ENCODE assay signal across 22 mouse cellular contexts in genomic region chr1:72291925-72292324, GRCm38 (mm10). TPM values are rescaled to one million over a fixed set of nuclear protein-coding genes. Genes with fewer than 3 reads are reported as not detected.
DNase-seq lines count a peak whose midpoint lies in the region; ATAC-seq and TF ChIP-seq lines count a peak whose summit lies in the region.
"Had no signal": no experiment of that assay in that cellular context is flagged by ENCODE, and none has a peak within 500 bp of the region (broad histone marks: within the 10 kb centered on the region; RNA-seq: fewer than 3 reads in every experiment).

No protein-coding gene starts in this region.

- H3K27me3 ChIP-seq in kidney, adult 2 months (replicated peaks; ENCODE audit: control insufficient read depth, insufficient read depth, low read length), result no peaks in the 10 kb centered on the region
- H3K27me3 ChIP-seq in midbrain, embryonic 11.5 days (ENCODE audit: control insufficient read depth, insufficient read depth, low read length), result no peaks in the 10 kb centered on the region
- H3K27me3 ChIP-seq in midbrain, embryonic 16.5 days (ENCODE audit: control insufficient read depth, insufficient read depth, low read depth, low read length), result no peaks in the 10 kb centered on the region
- H3K27me3 ChIP-seq in lung, postnatal 0 days (replicated peaks; ENCODE audit: insufficient read depth, low read length), result no peaks in the 10 kb centered on the region
- H3K27me3 ChIP-seq: Patski had no signal

- no peaks in the 10 kb centered on the region for H3K9me3 ChIP-seq in midbrain, embryonic 11.5 days (ENCODE audit: control insufficient read depth, low read length)
- no peaks in the 10 kb centered on the region for H3K9me3 ChIP-seq in midbrain, embryonic 16.5 days (replicated peaks; ENCODE audit: control insufficient read depth, low read length, poor library complexity, severe bottlenecking)
- H3K9me3 ChIP-seq in lung, postnatal 0 days (ENCODE audit: low read length), result no peaks in the 10 kb centered on the region
- H3K9me3 ChIP-seq: G1E had no signal

- no peak for DNase-seq in kidney, adult 2 months
- DNase-seq in kidney, postnatal 36 days, result no peak
- peak; percentile 4 for DNase-seq in midbrain, embryonic 11.5 days (ENCODE audit: low spot score, missing footprints)
- peak; percentile 92 for DNase-seq in fat pad, adult 2 months (ENCODE audit: extremely low read depth, low read depth, low spot score)
- DNase-seq in gonadal fat pad, adult 2 months (ENCODE audit: low read depth), result peak; percentile 95
- DNase-seq in lung, postnatal 0 days (ENCODE audit: low spot score), result no peak
- no peak for DNase-seq in left cerebral cortex, postnatal 4 days
- DNase-seq: adrenal gland, adult 2 months; adrenal gland, adult 8-10 months; adrenal gland, postnatal 10 days; adrenal gland, postnatal 14 days; adrenal gland, postnatal 25 days; adrenal gland, postnatal 36 days; B cell, adult 2 months; cerebellum, adult 11 months; cerebellum, adult 11-12 months had no signal

- intact Hi-C loops in left cerebral cortex, postnatal 4 days (cut with DNase I), result no loop called here

- no peak for TF ChIP-seq CTCF in kidney, adult 2 months (conservative IDR thresholded peaks at IDR 0.05; ENCODE audit: insufficient read depth, insufficient read length, low read depth, low read length)
- TF ChIP-seq CTCF in lung, postnatal 0 days (IDR thresholded peaks at IDR 0.05), result no peak

- H3K27ac ChIP-seq in kidney, adult 2 months (ENCODE audit: insufficient read depth, low read depth, low read length), result peak overlapping the region; percentile 91
- no peak overlapping the region for H3K27ac ChIP-seq in midbrain, embryonic 11.5 days (ENCODE audit: low read depth, low read length)
- no peak overlapping the region for H3K27ac ChIP-seq in midbrain, embryonic 16.5 days (ENCODE audit: low read length)
- H3K27ac ChIP-seq in lung, postnatal 0 days (ENCODE audit: low read length), result no peak overlapping the region

- ATAC-seq in midbrain, embryonic 11.5 days (ENCODE audit: low FRiP score), result no peak
- ATAC-seq in midbrain, embryonic 16.5 days, result no peak
- ATAC-seq in lung, postnatal 0 days, result no peak
- ATAC-seq: activated CD4-positive, CD25-positive, alpha-beta regulatory T cell, adult 4 months; CD4-positive, CD25-positive, alpha-beta regulatory T cell, adult 4 months; Patski had no signal

- H3K4me1 ChIP-seq in kidney, adult 2 months (ENCODE audit: control insufficient read depth, insufficient read depth, low read length), result peaks cover 33% of the 10 kb centered on the region; the same call in 1 of the 2 replicates
- peaks cover 5% of the 10 kb centered on the region; the same call in 1 of the 2 replicates for H3K4me1 ChIP-seq in midbrain, embryonic 11.5 days (ENCODE audit: control insufficient read depth, insufficient read depth, low read length)
- peaks cover 7% of the 10 kb centered on the region for H3K4me1 ChIP-seq in midbrain, embryonic 16.5 days (ENCODE audit: control insufficient read depth, insufficient read depth, low read length)
- H3K4me1 ChIP-seq in lung, postnatal 0 days (ENCODE audit: insufficient read depth, low read depth, low read length), result no peaks in the 10 kb centered on the region

- H3K36me3 ChIP-seq in kidney, adult 2 months (ENCODE audit: control insufficient read depth, insufficient read depth, low read length), result no peaks in the 10 kb centered on the region
- no peaks in the 10 kb centered on the region for H3K36me3 ChIP-seq in midbrain, embryonic 11.5 days (ENCODE audit: control insufficient read depth, insufficient read depth, low read length)
- H3K36me3 ChIP-seq in midbrain, embryonic 16.5 days (ENCODE audit: control insufficient read depth, insufficient read depth, low read length), result 0 out of 2 replicates have a peak, but pooled peaks cover 2% of the 10 kb centered on the region
- no peaks in the 10 kb centered on the region for H3K36me3 ChIP-seq in lung, postnatal 0 days (ENCODE audit: insufficient read depth, low read length)
- H3K36me3 ChIP-seq: G1E had no signal

- no peak overlapping the region for H3K4me3 ChIP-seq in kidney, adult 2 months (ENCODE audit: insufficient read depth, low read depth, low read length)
- H3K4me3 ChIP-seq in midbrain, embryonic 11.5 days (ENCODE audit: low read depth, low read length), result no peak overlapping the region
- no peak overlapping the region for H3K4me3 ChIP-seq in midbrain, embryonic 16.5 days (ENCODE audit: low read depth, low read length)
- no peak overlapping the region for H3K4me3 ChIP-seq in lung, postnatal 0 days (ENCODE audit: low read depth, low read length)

- TF ChIP-seq EP300 in lung, postnatal 0 days (IDR thresholded peaks at IDR 0.05), result no peak

- H3K9ac ChIP-seq in midbrain, embryonic 11.5 days (ENCODE audit: low read length), result no peak overlapping the region
- no peak overlapping the region for H3K9ac ChIP-seq in midbrain, embryonic 16.5 days (ENCODE audit: low read depth, low read length)
- H3K9ac ChIP-seq in lung, postnatal 0 days (replicated peaks; ENCODE audit: low read depth), result no peak overlapping the region

- 63% methylated on average over 2 of the region's 2 CpGs for WGBS in kidney, adult 2 months
- WGBS in midbrain, embryonic 11.5 days, result 92% methylated on average over 2 of the region's 2 CpGs
- WGBS in midbrain, embryonic 16.5 days, result 94% methylated on average over 2 of the region's 2 CpGs
- WGBS in lung, postnatal 0 days, result 77% methylated on average over 2 of the region's 2 CpGs

- no peak for TF ChIP-seq POLR2A in kidney, adult 2 months (IDR thresholded peaks at IDR 0.05; ENCODE audit: low read depth, low read length)

- H3K4me2 ChIP-seq in midbrain, embryonic 11.5 days, result no peak overlapping the region
- no peak overlapping the region for H3K4me2 ChIP-seq in midbrain, embryonic 16.5 days (ENCODE audit: low read length)
- no peak overlapping the region for H3K4me2 ChIP-seq in lung, postnatal 0 days (replicated peaks; ENCODE audit: low read depth, low read length)

RNA-seq across cellular contexts. Expression of gene Tmem169, which starts 7.8 kb away (rescaled TPM):
- polyA plus RNA-seq in kidney, adult 2 months (2012; rRNA removed), result 4.2 and 5.9 TPM in 2 replicates
- 14.2 and 14.4 TPM in 2 replicates for polyA plus RNA-seq in midbrain, embryonic 11.5 days (2014; fragmentation: Nextera tagmentation; extraction: Ambion mirVana)
- 40.8 and 42.5 TPM in 2 replicates for polyA plus RNA-seq in midbrain, embryonic 16.5 days (2015; fragmentation: Nextera tagmentation; extraction: Ambion mirVana)
- 0.07 and 0.11 TPM in 2 replicates for polyA plus RNA-seq in gonadal fat pad, adult 2 months (2012; rRNA removed)
- polyA plus RNA-seq in lung, postnatal 0 days (2015; fragmentation: Nextera tagmentation; extraction: Ambion mirVana), result 0.07 and 0.10 TPM in 2 replicates
- 10 to 100 TPM; 35.1 to 38.4 TPM for total RNA-seq in left cerebral cortex, postnatal 4 days (2021)
- total RNA-seq: MEL had no signal
- polyA plus RNA-seq: G1E had no signal

RNA-seq across cellular contexts. Expression of gene Pecr, which starts 7.8 kb away (rescaled TPM):
- polyA plus RNA-seq in kidney, adult 2 months (2012; rRNA removed), result 215 and 254 TPM in 2 replicates
- 14.5 and 14.7 TPM in 2 replicates for polyA plus RNA-seq in midbrain, embryonic 11.5 days (2014; fragmentation: Nextera tagmentation; extraction: Ambion mirVana)
- 5.9 and 8.3 TPM in 2 replicates for polyA plus RNA-seq in midbrain, embryonic 16.5 days (2015; fragmentation: Nextera tagmentation; extraction: Ambion mirVana)
- 12.8 and 14.1 TPM in 2 replicates for polyA plus RNA-seq in gonadal fat pad, adult 2 months (2012; rRNA removed)
- 11.1 and 12.0 TPM in 2 replicates for polyA plus RNA-seq in lung, postnatal 0 days (2015; fragmentation: Nextera tagmentation; extraction: Ambion mirVana)
- 1 to 10 TPM; 4.8 to 5.6 TPM for total RNA-seq in left cerebral cortex, postnatal 4 days (2021)

RNA-seq across cellular contexts. Expression of gene Xrcc5, which starts 15.3 kb away (rescaled TPM):
- polyA plus RNA-seq in kidney, adult 2 months (2012; rRNA removed), result 9.7 and 11.4 TPM in 2 replicates
- 52.3 and 57.7 TPM in 2 replicates for polyA plus RNA-seq in midbrain, embryonic 11.5 days (2014; fragmentation: Nextera tagmentation; extraction: Ambion mirVana)
- polyA plus RNA-seq in midbrain, embryonic 16.5 days (2015; fragmentation: Nextera tagmentation; extraction: Ambion mirVana), result 12.9 and 14.7 TPM in 2 replicates
- polyA plus RNA-seq in gonadal fat pad, adult 2 months (2012; rRNA removed), result 4.5 and 6.3 TPM in 2 replicates
- 10.3 and 11.3 TPM in 2 replicates for polyA plus RNA-seq in lung, postnatal 0 days (2015; fragmentation: Nextera tagmentation; extraction: Ambion mirVana)
- total RNA-seq in left cerebral cortex, postnatal 4 days (2021), result 10 to 100 TPM; 11.0 to 12.2 TPM

Comparison
In these comparisons a context has a peak if more than half of its experiments do, and no peak if none do; other contexts are left out.
1. DNase-seq: peak in midbrain, embryonic 11.5 days (single experiment), fat pad, adult 2 months (single experiment) and gonadal fat pad, adult 2 months (single experiment); none in kidney, adult 2 months (single experiment), kidney, postnatal 36 days (0 of 2), lung, postnatal 0 days (single experiment) and left cerebral cortex, postnatal 4 days (single experiment).
2. RNA of gene Pecr, which starts 7.8 kb away (polyA plus RNA-seq): 215 to 254 TPM in kidney, adult 2 months; 14.5 to 14.7 TPM in midbrain, embryonic 11.5 days, 12.8 to 14.1 TPM in gonadal fat pad, adult 2 months, 11.1 to 12.0 TPM in lung, postnatal 0 days and 5.9 to 8.3 TPM in midbrain, embryonic 16.5 days; every median in the first group is over 10 times any median in the second.